Mouse (Mus musculus): Measurements from ENCODE around the gene Comt.

- TF ChIP-seq CTCF (IDR thresholded peaks at IDR 0.05; ENCODE audit: low read depth, low read length): no peak
- no peak for TF ChIP-seq GATA2 (IDR thresholded peaks at IDR 0.05; ENCODE audit: borderline replicate concordance, low read depth, low read length)
- TF ChIP-seq GATA1 (IDR thresholded peaks at IDR 0.05; ENCODE audit: borderline replicate concordance, low read length): no peak
- TF ChIP-seq POLR2AphosphoS5 (IDR thresholded peaks at IDR 0.05; ENCODE audit: insufficient replicate concordance, low read depth, low read length): no peak
- no peak for TF ChIP-seq TAL1 (conservative IDR thresholded peaks at IDR 0.05; ENCODE audit: low read depth, low read length)
These were observed 23.4 kb downstream of the Comt start for GRCm38 (mm10) chr16:18403285-18403684.
